Mouse (Mus musculus) brain, embryonic 14.5 days (tissue): ENCODE data around the gene Ttc39a.

ENCODE experiments used
- CTCF ChIP-seq: fragments of 200-500 bp; IDR thresholded peaks from 2 replicates; pipeline ENCODE4 v1.5.1; 2012; ENCODE audit warnings: inconsistent platforms, mild to moderate bottlenecking, moderate library complexity, borderline replicate concordance; ENCODE audit not compliant: insufficient read depth, insufficient read length; ENCODE audit errors: extremely low read depth
- POLR2A ChIP-seq: fragments of 200-500 bp; IDR thresholded peaks from 2 replicates; pipeline ENCODE4 v1.6.1; 2012; ENCODE audit warnings: mild to moderate bottlenecking, inconsistent platforms, borderline replicate concordance; ENCODE audit not compliant: poor library complexity, insufficient read depth, insufficient read length, severe bottlenecking; ENCODE audit errors: extremely low read depth

GRCm38 (mm10) chr4:109406054-109406485 is 353 bp upstream of the Ttc39a start:
- TF ChIP-seq CTCF: no peak
- no peak for TF ChIP-seq POLR2A
